Mouse (Mus musculus) right cerebral cortex, postnatal 36 days (tissue): ENCODE measurements around the gene Fscn3.

Source experiments
- DNase-seq, 2 experiments: peaks; one replicate each; pipeline ENCODE4 v3.0.0; 2022; ENCODE audit warnings: low spot score in 2 of 2, mixed read lengths in 1 of 2

The Fscn3 gene

DNA sequence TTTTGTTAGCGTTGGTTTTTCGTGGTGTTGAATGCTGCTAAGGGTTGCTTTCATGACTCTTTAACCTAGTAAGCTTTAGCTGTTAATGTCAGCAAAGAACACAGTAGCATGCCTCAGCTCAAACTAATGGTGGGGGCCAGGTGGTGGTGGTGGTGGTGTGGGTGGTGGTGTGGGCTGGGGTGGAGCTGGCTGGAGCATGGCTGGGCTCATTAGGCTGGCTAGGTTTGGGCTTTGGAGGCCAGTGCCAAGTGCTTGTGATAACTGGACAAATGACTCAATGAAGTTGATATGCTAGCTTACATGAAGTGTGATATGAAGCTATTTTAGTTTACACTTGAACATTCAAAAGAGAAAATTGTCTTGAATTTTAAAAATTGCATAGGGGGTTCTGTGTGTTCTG, 58.4 kb downstream of the Fscn3 start:
- no peak for DNase-seq

GRCm38 (mm10) chr6:28486471-28486870, 58.9 kb downstream of the Fscn3 start:
- DNase-seq: no peak

GRCm38 (mm10) chr6:28486905-28487304, 59.3 kb downstream of the Fscn3 start:
- DNase-seq: no peak
